Mouse (Mus musculus) kidney, postnatal 0 days (tissue): Measurements from ENCODE around the gene C2cd4b. TPM values are rescaled to one million over a fixed set of nuclear protein-coding genes. Genes with fewer than 3 reads are reported as not detected.
A peak's percentile ranks its signal among the peaks of the same experiment; 100 is the strongest.

Experiments
- ATAC-seq: fragments of 200-750 bp; cut with Nextera tagmentation; replicated peaks from 2 replicates; pipeline ENCODE4 v1.8.0; 2017; ENCODE audit warnings: low read depth, moderate number of reproducible peaks, moderate TSS enrichment, moderate library complexity; ENCODE audit not compliant: low FRiP score
- DNase-seq: peaks from one replicate; pipeline ENCODE4 v3.0.0-alpha.2; 2016; ENCODE audit warnings: low spot score
- H3K27ac ChIP-seq: fragments of 300-500 bp; sonication (generic); 2 replicates; pipeline ENCODE4 v1.5.1; 2014; ENCODE audit warnings: mild to moderate bottlenecking
- H3K27me3 ChIP-seq: fragments of 300-500 bp; sonication (generic); 2 replicates; pipeline ENCODE4 v1.6.1; 2014; ENCODE audit warnings: low read length, mixed read lengths; ENCODE audit not compliant: insufficient read depth
- H3K36me3 ChIP-seq: fragments of 300-500 bp; sonication (generic); 2 replicates; pipeline ENCODE4 v1.6.1; 2014; ENCODE audit warnings: low read length, mixed read lengths; ENCODE audit not compliant: insufficient read depth
- H3K4me1 ChIP-seq: fragments of 300-500 bp; sonication (generic); replicated peaks from 2 replicates; pipeline ENCODE4 v1.6.1; 2014; ENCODE audit warnings: antibody characterized with exemption, low read length, mixed read lengths; ENCODE audit not compliant: insufficient read depth
- H3K4me2 ChIP-seq: fragments of 300-500 bp; sonication (generic); 2 replicates; pipeline ENCODE4 v1.6.1; 2014; ENCODE audit warnings: mild to moderate bottlenecking, low read length, moderate library complexity, mixed read lengths
- H3K4me3 ChIP-seq: fragments of 300-500 bp; sonication (generic); replicated peaks from 2 replicates; pipeline ENCODE4 v1.5.1; 2014; ENCODE audit warnings: low read depth, low read length
- H3K9ac ChIP-seq: fragments of 300-500 bp; sonication (generic); 2 replicates; pipeline ENCODE4 v1.6.1; 2014; ENCODE audit warnings: low read depth, low read length
- H3K9me3 ChIP-seq: fragments of 300-500 bp; sonication (generic); replicated peaks from 2 replicates; pipeline ENCODE4 v1.6.1; 2016; ENCODE audit warnings: low read length, inconsistent platforms, mixed read lengths
- CTCF ChIP-seq: IDR thresholded peaks from 2 replicates; pipeline ENCODE4 v1.5.1; 2016; ENCODE audit warnings: antibody characterized with exemption, low read depth, mild to moderate bottlenecking, moderate library complexity
- WGBS: fragments of 180-500 bp; shearing (Covaris S2); extraction: QIAGEN DNeasy Blood & Tissue Kit; methylation state at CpG from one replicate; pipeline ENCODE4 v1.1.7; 2014; 5-methylcytosine and 5-hydroxymethylcytosine counted together
- polyA plus RNA-seq: library from polyadenylated mRNA; unstranded; fragments of >200 nt; fragmentation: Nextera tagmentation; extraction: Ambion mirVana; gene quantifications from 2 replicates; pipeline ENCODE4 v1.2.1, GENCODE M21; 2015

C2cd4b gene
- 0.32 and 0.54 TPM in 2 replicates for polyA plus RNA-seq

- H3K27ac ChIP-seq: no peak within 1 kb of the TSS
- no peaks in the 10 kb centered on the region for H3K9me3 ChIP-seq
- WGBS: under 1% methylated on average over 49 of the region's 49 CpGs
- H3K9ac ChIP-seq: peak within 1 kb of the TSS; percentile 28; the same call in 1 of the 2 replicates
- peak within 1 kb of the TSS; percentile 96 for H3K4me2 ChIP-seq
- peaks cover 11% of the 10 kb centered on the region for H3K27me3 ChIP-seq
- peak within 1 kb of the TSS; percentile 52 for H3K4me3 ChIP-seq
- peak; percentile 55; the same call in 1 of the 2 replicates for ATAC-seq
- no peak for TF ChIP-seq CTCF
- peak; percentile 70 for DNase-seq
- no peaks in the 10 kb centered on the region for H3K36me3 ChIP-seq
- H3K4me1 ChIP-seq: no peaks in the 10 kb centered on the region; the same call in 1 of the 2 replicates
Measured at GRCm38 (mm10) chr9:67759163-67759955, at the start of gene C2cd4b. TSS of gene C2cd4b (plus strand) at chr9:67759437.

DNA sequence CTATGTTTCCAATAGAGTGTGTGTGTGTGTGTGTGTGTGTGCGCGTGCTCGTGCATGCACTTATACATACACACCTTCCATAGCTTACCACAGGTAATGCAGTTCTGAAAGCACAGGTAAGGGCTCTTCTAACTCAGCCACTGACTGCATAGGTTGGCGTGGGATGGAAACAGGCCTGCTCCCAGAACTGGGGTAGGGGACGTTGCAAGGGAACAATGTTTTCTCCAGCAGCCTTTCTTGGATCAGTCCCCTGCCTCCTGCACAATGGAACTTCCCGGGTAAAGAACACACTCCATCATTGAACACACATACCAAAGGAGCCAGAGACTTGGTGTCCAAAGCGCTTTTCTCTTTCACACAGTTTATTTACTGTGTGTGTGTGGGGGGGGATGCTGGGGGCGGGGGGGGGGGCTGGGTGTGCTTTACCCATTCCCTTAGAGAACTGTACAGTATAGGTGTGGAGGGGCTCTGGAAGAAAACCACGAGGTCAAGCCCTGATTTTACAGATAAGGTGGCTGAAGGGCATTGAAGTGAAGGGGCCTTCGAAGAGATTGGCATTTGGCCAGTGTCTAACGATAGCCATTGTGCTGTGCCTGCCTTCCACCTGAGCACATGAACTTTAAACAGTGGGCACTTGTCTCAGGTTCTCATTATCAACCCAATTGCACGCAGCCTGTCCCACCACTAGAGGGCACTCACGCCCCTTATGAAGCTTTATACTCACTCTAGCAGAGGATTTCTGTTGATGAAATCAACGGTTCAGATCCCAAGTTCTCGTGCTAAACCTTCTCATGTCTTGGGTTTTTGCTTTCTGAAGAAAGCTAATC is 48.0 kb upstream of the C2cd4b start:
- Histone ChIP-seq H3K4me2 (no peak overlapping the region), H3K9me3 (no peaks in the 10 kb centered on the region), H3K4me3 (no peak overlapping the region), H3K36me3 (no peaks in the 10 kb centered on the region), H3K27ac (no peak overlapping the region), H3K9ac (no peak overlapping the region), H3K27me3 (no peaks in the 10 kb centered on the region), H3K4me1 (no peaks in the 10 kb centered on the region)
- DNase-seq: peak; percentile 80
- WGBS: 40% methylated on average over 15 of the region's 15 CpGs
- TF ChIP-seq CTCF: peak; percentile 91
- ATAC-seq: no peak

GRCm38 (mm10) chr9:67712146-67712545 is 47.1 kb upstream of the C2cd4b start:
- Histone ChIP-seq H3K9me3 (no peaks in the 10 kb centered on the region), H3K4me1 (no peaks in the 10 kb centered on the region), H3K27me3 (no peaks in the 10 kb centered on the region), H3K27ac (no peak overlapping the region), H3K4me3 (no peak overlapping the region), H3K36me3 (no peaks in the 10 kb centered on the region), H3K4me2 (no peak overlapping the region), H3K9ac (no peak overlapping the region)
- ATAC-seq (no peak), DNase-seq (no peak)
- TF ChIP-seq CTCF: no peak
- 70% methylated on average over 9 of the region's 9 CpGs for WGBS

- H3K27me3 ChIP-seq: no peaks in the 10 kb centered on the region
- WGBS: 89% methylated on average over 3 of the region's 3 CpGs
- TF ChIP-seq CTCF: no peak
- H3K27ac ChIP-seq: no peak overlapping the region
- no peak overlapping the region for H3K4me2 ChIP-seq
- H3K4me1 ChIP-seq: no peaks in the 10 kb centered on the region
- DNase-seq (no peak), ATAC-seq (no peak)
- no peak overlapping the region for H3K9ac ChIP-seq
- H3K36me3 ChIP-seq: no peaks in the 10 kb centered on the region
- no peaks in the 10 kb centered on the region for H3K9me3 ChIP-seq
- H3K4me3 ChIP-seq: no peak overlapping the region
Measured at GRCm38 (mm10) chr9:67717081-67717480, 42.2 kb upstream of the C2cd4b start.

DNA sequence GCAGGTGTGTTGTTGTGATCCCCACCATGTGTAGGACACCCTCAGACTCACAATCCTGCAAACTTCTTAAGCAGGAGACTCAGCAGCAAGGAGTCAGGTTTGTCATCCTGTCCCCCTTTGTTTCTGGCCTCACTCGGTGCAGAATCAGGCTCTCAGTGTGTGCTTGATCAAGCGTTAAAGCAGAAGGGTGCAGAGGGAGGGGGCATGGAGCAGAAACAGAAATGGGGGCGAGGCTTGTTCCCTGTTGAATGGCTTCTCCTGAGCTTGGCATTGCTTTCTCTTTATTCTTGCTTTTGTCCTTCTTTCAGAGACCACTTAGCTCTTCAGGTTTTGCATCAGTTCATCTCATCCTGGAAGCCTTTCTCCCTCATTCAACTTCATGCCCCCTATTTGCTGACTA is 40.6 kb upstream of the C2cd4b start:
- Histone ChIP-seq H3K4me2 (no peak overlapping the region), H3K27ac (no peak overlapping the region), H3K9me3 (no peaks in the 10 kb centered on the region), H3K27me3 (no peaks in the 10 kb centered on the region), H3K4me1 (no peaks in the 10 kb centered on the region), H3K9ac (no peak overlapping the region), H3K36me3 (no peaks in the 10 kb centered on the region), H3K4me3 (no peak overlapping the region)
- TF ChIP-seq CTCF: no peak
- no peak for ATAC-seq
- 36% methylated on average over 3 of the region's 3 CpGs for WGBS
- DNase-seq: no peak

GRCm38 (mm10) chr9:67720150-67720549 is 39.1 kb upstream of the C2cd4b start:
- Histone ChIP-seq H3K4me3 (no peak overlapping the region), H3K27me3 (no peaks in the 10 kb centered on the region), H3K27ac (no peak overlapping the region), H3K4me1 (no peaks in the 10 kb centered on the region), H3K9ac (no peak overlapping the region), H3K4me2 (no peak overlapping the region), H3K36me3 (no peaks in the 10 kb centered on the region), H3K9me3 (no peaks in the 10 kb centered on the region)
- WGBS: 73% methylated on average over 3 of the region's 3 CpGs
- TF ChIP-seq CTCF: no peak
- no peak for DNase-seq
- no peak for ATAC-seq
